Mouse (Mus musculus): ENCODE measurements around the gene Ffar3. TPM values are rescaled to one million over a fixed set of nuclear protein-coding genes. Genes with fewer than 3 reads are reported as not detected.

Gene Ffar3
- polyA plus RNA-seq, 2 experiments = not detected

DNA sequence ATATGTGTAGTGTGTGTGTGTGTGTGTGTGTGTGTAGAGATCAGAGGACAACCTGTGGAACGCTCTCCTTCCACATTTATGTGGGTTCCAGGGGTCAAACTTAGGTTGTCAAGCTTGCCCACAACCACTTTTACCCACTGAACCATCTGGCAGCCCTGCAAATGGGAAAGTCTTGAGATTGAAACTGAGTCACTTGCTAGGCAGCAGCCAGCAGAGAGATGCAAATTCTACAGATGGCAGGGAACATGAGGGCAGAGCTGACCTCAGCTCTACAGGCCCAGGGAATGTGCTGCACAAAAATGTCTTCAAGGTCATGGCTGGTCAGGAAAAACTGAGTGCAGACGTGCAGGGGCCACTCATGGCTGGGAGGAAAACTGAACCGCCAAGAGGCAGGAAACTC lies 25.4 kb upstream of the Ffar3 start:
- Histone ChIP-seq H3K9ac (replicated peaks) (no peak overlapping the region), H3K4me1 (replicated peaks; ENCODE audit: control insufficient read depth in 2 of 2, insufficient read depth in 2 of 2, low read length in 1 of 2) (no peaks in the 10 kb centered on the region), H3K4me3 (ENCODE audit: insufficient read depth in 1 of 2, low read depth in 2 of 2, low read length in 2 of 2) (no peak overlapping the region), H3K27ac (no peak overlapping the region), H3K27me3 (ENCODE audit: control insufficient read depth, insufficient read depth, low read length) (no peaks in the 10 kb centered on the region), H3K36me3 (replicated peaks; ENCODE audit: control insufficient read depth, insufficient read depth, low read depth) (no peaks in the 10 kb centered on the region), H3K9me3 (ENCODE audit: control insufficient read depth, low read length) (no peaks in the 10 kb centered on the region), H3K4me2 (ENCODE audit: low read depth) (no peak overlapping the region)
- TF ChIP-seq CTCF (IDR thresholded peaks at IDR 0.05; ENCODE audit: low read depth) = no peak
- TF ChIP-seq EP300 (IDR thresholded peaks at IDR 0.05; ENCODE audit: low read depth) = no peak
- ATAC-seq (ENCODE audit: insufficient read depth) (no peak), DNase-seq (ENCODE audit: low read depth in 3 of 3, low spot score in 3 of 3) (no peak)
- 57% methylated on average over 3 of the region's 3 CpGs for WGBS (ENCODE audit: insufficient replicate concordance)

DNA sequence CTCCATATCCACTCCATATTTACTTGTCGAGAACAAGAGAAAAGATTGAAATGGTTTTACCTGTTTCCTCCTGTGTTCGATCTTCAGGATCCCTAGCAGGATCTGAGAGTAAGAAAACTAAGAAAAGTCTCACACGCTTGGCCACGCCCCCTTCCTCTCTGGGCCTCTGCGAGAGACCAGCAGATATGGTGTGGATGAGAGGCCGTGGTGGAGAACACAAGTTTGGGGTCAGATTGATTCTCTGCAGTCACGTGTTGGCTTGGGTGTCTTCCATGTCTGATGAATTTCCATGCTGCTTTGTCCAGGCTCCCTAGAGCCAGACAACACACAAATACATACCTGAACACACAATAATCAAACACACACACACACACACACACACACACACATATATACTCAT lies 24.2 kb upstream of the Ffar3 start, which contains the start of gene Cd22:
Cd22 (minus strand) TSS at position 167 of the 400 bp plus-strand sequence.
- Histone ChIP-seq H3K4me3 (ENCODE audit: insufficient read depth in 1 of 2, low read depth in 2 of 2, low read length in 2 of 2) (no peak within 1 kb of the TSS), H3K9ac (replicated peaks) (no peak within 1 kb of the TSS), H3K27ac (no peak within 1 kb of the TSS), H3K9me3 (ENCODE audit: control insufficient read depth, low read length) (no peaks in the 10 kb centered on the region), H3K4me1 (replicated peaks; ENCODE audit: control insufficient read depth in 2 of 2, insufficient read depth in 2 of 2, low read length in 1 of 2) (no peaks in the 10 kb centered on the region), H3K27me3 (ENCODE audit: control insufficient read depth, insufficient read depth, low read length) (no peaks in the 10 kb centered on the region), H3K4me2 (ENCODE audit: low read depth) (no peak within 1 kb of the TSS), H3K36me3 (replicated peaks; ENCODE audit: control insufficient read depth, insufficient read depth, low read depth) (no peaks in the 10 kb centered on the region)
- ATAC-seq (ENCODE audit: insufficient read depth) (no peak), DNase-seq (ENCODE audit: low read depth in 3 of 3, low spot score in 3 of 3) (no peak)
- 22% methylated on average over 7 of the region's 7 CpGs for WGBS (ENCODE audit: insufficient replicate concordance)
- TF ChIP-seq CTCF (IDR thresholded peaks at IDR 0.05; ENCODE audit: low read depth) (no peak), EP300 (IDR thresholded peaks at IDR 0.05; ENCODE audit: low read depth) (no peak)

DNA sequence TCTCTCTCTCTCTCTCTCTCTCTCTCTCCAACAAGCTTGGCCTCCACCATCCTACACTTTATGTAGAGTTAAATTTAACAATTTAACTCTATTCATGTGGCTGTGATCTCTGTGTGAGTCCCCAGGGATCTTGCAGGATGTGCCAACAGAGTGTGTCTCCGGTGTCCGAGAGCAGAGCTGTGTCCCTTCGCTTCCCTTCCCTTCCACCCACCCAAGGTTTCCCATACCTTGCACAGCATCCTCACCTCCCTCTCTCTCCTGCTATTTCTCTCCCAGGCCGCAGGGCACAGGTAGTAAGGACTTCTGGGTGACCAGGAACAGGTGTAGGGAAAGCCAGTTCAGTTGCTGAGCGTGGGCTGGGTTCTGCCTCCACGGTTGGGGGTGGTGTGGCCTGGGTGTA lies 23.0 kb upstream of the Ffar3 start:
- no peaks in the 10 kb centered on the region for H3K4me1 ChIP-seq (replicated peaks; ENCODE audit: control insufficient read depth in 2 of 2, insufficient read depth in 2 of 2, low read length in 1 of 2)
- no peak overlapping the region for H3K4me3 ChIP-seq (ENCODE audit: insufficient read depth in 1 of 2, low read depth in 2 of 2, low read length in 2 of 2)
- H3K4me2 ChIP-seq (ENCODE audit: low read depth) = no peak overlapping the region
- ATAC-seq (ENCODE audit: insufficient read depth) (no peak), DNase-seq (ENCODE audit: low read depth in 3 of 3, low spot score in 3 of 3) (no peak)
- 42% methylated on average over 6 of the region's 6 CpGs for WGBS (ENCODE audit: insufficient replicate concordance)
- no peaks in the 10 kb centered on the region for H3K36me3 ChIP-seq (replicated peaks; ENCODE audit: control insufficient read depth, insufficient read depth, low read depth)
- no peak overlapping the region for H3K27ac ChIP-seq
- H3K9me3 ChIP-seq (ENCODE audit: control insufficient read depth, low read length) = no peaks in the 10 kb centered on the region
- TF ChIP-seq EP300 (IDR thresholded peaks at IDR 0.05; ENCODE audit: low read depth) (no peak), CTCF (IDR thresholded peaks at IDR 0.05; ENCODE audit: low read depth) (no peak)
- no peak overlapping the region for H3K9ac ChIP-seq (replicated peaks)
- H3K27me3 ChIP-seq (ENCODE audit: control insufficient read depth, insufficient read depth, low read length) = no peaks in the 10 kb centered on the region

DNA sequence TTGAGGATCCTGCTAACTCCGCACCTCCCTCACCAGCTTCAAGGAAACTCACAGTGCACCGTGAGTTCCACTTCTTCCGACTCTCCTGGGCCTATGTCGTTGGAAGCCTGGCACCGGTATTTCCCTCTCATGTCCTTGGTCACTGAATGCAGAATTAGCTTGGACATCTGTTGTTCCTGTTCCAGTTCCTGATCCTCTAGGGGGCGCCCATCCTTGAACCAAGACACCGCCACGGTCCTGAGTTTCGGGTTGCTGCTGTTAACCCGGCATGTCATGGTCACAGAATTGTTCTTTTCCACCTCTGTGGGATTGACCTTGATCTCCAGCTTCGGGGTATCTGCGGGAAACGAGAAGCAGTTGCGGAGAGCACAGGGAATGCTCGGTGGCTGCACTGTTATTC lies 17.1 kb upstream of the Ffar3 start:
- TF ChIP-seq EP300 (IDR thresholded peaks at IDR 0.05; ENCODE audit: low read depth) (no peak), CTCF (IDR thresholded peaks at IDR 0.05; ENCODE audit: low read depth) (peak; percentile 77)
- WGBS (ENCODE audit: insufficient replicate concordance) = 13% methylated on average over 15 of the region's 15 CpGs
- ATAC-seq (ENCODE audit: insufficient read depth) = no peak
- H3K4me1 ChIP-seq (replicated peaks; ENCODE audit: control insufficient read depth in 2 of 2, insufficient read depth in 2 of 2, low read length in 1 of 2) = no peaks in the 10 kb centered on the region
- no peaks in the 10 kb centered on the region for H3K27me3 ChIP-seq (ENCODE audit: control insufficient read depth, insufficient read depth, low read length)
- no peak overlapping the region for H3K9ac ChIP-seq (replicated peaks)
- no peak overlapping the region for H3K4me2 ChIP-seq (ENCODE audit: low read depth)
- H3K27ac ChIP-seq = no peak overlapping the region
- H3K4me3 ChIP-seq (ENCODE audit: insufficient read depth in 1 of 2, low read depth in 2 of 2, low read length in 2 of 2) = no peak overlapping the region
- DNase-seq (ENCODE audit: low read depth in 3 of 3, low spot score in 3 of 3) = peak in 2 of 3 experiments; percentile 17 to 24
- H3K36me3 ChIP-seq (replicated peaks; ENCODE audit: control insufficient read depth, insufficient read depth, low read depth) = no peaks in the 10 kb centered on the region
- H3K9me3 ChIP-seq (ENCODE audit: control insufficient read depth, low read length) = no peaks in the 10 kb centered on the region

DNA sequence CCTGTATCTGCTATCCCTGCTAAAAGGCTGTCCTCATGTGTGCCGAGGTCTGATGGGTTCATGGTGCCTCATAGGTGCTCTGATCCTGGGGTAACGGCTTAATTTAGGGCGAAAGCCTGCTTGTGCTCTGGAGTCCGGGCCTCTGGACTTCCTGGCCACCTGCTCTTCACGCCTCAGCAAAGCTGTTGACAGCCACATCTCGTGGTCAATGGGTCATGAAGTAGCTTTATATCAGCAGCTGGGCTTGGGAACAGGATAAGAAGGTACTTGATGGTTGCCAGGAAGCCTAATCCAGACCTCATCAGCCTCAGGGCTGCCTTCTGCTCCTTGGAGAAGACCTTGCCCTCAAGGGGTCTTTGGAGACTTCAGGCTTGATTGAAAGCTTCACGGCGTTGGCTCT lies 7.4 kb upstream of the Ffar3 start:
- Histone ChIP-seq H3K9me3 (ENCODE audit: control insufficient read depth, low read length) (no peaks in the 10 kb centered on the region), H3K27ac (no peak overlapping the region), H3K4me1 (replicated peaks; ENCODE audit: control insufficient read depth in 2 of 2, insufficient read depth in 2 of 2, low read length in 1 of 2) (peaks cover 0 to 6% of the 10 kb centered on the region in 2 experiments; a peak in 1 of 4 replicates), H3K27me3 (ENCODE audit: control insufficient read depth, insufficient read depth, low read length) (no peaks in the 10 kb centered on the region), H3K9ac (replicated peaks) (no peak overlapping the region), H3K4me3 (ENCODE audit: insufficient read depth in 1 of 2, low read depth in 2 of 2, low read length in 2 of 2) (no peak overlapping the region), H3K4me2 (ENCODE audit: low read depth) (no peak overlapping the region), H3K36me3 (replicated peaks; ENCODE audit: control insufficient read depth, insufficient read depth, low read depth) (no peaks in the 10 kb centered on the region)
- 48% methylated on average over 8 of the region's 8 CpGs for WGBS (ENCODE audit: insufficient replicate concordance)
- ATAC-seq (ENCODE audit: insufficient read depth) = no peak
- TF ChIP-seq CTCF (IDR thresholded peaks at IDR 0.05; ENCODE audit: low read depth) = no peak
- TF ChIP-seq EP300 (IDR thresholded peaks at IDR 0.05; ENCODE audit: low read depth) = no peak
- DNase-seq (ENCODE audit: low read depth in 3 of 3, low spot score in 3 of 3) = no peak

Measured in liver, embryonic 14.5 days (tissue).